In genomic region chr19:5426640-5427290, GRCm38 (mm10) we compare ENCODE assay signal across 7 mouse cellular contexts. TPM values are rescaled to one million over a fixed set of nuclear protein-coding genes. Genes with fewer than 3 reads are reported as not detected.
DNase-seq lines count a peak whose midpoint lies in the region; ATAC-seq lines count a peak whose summit lies in the region.

No protein-coding gene starts in this region.

- no peaks in the 10 kb centered on the region for H3K9me3 ChIP-seq in kidney, embryonic 14.5 days (ENCODE audit: control insufficient read depth, low read length)
- H3K9me3 ChIP-seq in embryonic facial prominence, embryonic 13.5 days = no peaks in the 10 kb centered on the region
- H3K9me3 ChIP-seq in hindbrain, embryonic 14.5 days (ENCODE audit: control insufficient read depth, low read length) = no peaks in the 10 kb centered on the region
- no peaks in the 10 kb centered on the region for H3K9me3 ChIP-seq in midbrain, embryonic 13.5 days

- H3K4me2 ChIP-seq in kidney, embryonic 14.5 days (replicated peaks; ENCODE audit: low read depth, low read length) = peak overlapping the region; percentile 50
- peak overlapping the region; percentile 79 for H3K4me2 ChIP-seq in embryonic facial prominence, embryonic 13.5 days
- peak overlapping the region; percentile 90 for H3K4me2 ChIP-seq in hindbrain, embryonic 14.5 days (replicated peaks)
- peak overlapping the region; percentile 80 for H3K4me2 ChIP-seq in midbrain, embryonic 13.5 days (replicated peaks)

- 91% methylated on average over 13 of the region's 13 CpGs for WGBS in kidney, embryonic 14.5 days
- WGBS in embryonic facial prominence, embryonic 13.5 days = 91% methylated on average over 13 of the region's 13 CpGs
- 95% methylated on average over 13 of the region's 13 CpGs for WGBS in hindbrain, embryonic 14.5 days
- WGBS in midbrain, embryonic 13.5 days = 94% methylated on average over 13 of the region's 13 CpGs

- peaks cover 26% of the 10 kb centered on the region for H3K36me3 ChIP-seq in kidney, embryonic 14.5 days (ENCODE audit: control insufficient read depth, insufficient read depth, low read length)
- peaks cover 37% of the 10 kb centered on the region for H3K36me3 ChIP-seq in embryonic facial prominence, embryonic 13.5 days
- H3K36me3 ChIP-seq in hindbrain, embryonic 14.5 days (replicated peaks; ENCODE audit: control insufficient read depth, insufficient read depth) = peaks cover 33% of the 10 kb centered on the region
- H3K36me3 ChIP-seq in midbrain, embryonic 13.5 days = peaks cover 26% of the 10 kb centered on the region

- H3K4me1 ChIP-seq in kidney, embryonic 14.5 days (ENCODE audit: control insufficient read depth, insufficient read depth, low read length) = peaks cover 25% of the 10 kb centered on the region
- peaks cover 37% of the 10 kb centered on the region for H3K4me1 ChIP-seq in embryonic facial prominence, embryonic 13.5 days
- H3K4me1 ChIP-seq in hindbrain, embryonic 14.5 days (replicated peaks; ENCODE audit: control insufficient read depth, insufficient read depth, low read length) = peaks cover 24% of the 10 kb centered on the region
- peaks cover 48% of the 10 kb centered on the region for H3K4me1 ChIP-seq in midbrain, embryonic 13.5 days (replicated peaks)

- H3K4me3 ChIP-seq in kidney, embryonic 14.5 days (ENCODE audit: low read length) = peak overlapping the region; percentile 93; the same call in 1 of the 2 replicates
- peak overlapping the region; percentile 72 for H3K4me3 ChIP-seq in embryonic facial prominence, embryonic 13.5 days
- H3K4me3 ChIP-seq in hindbrain, embryonic 14.5 days (replicated peaks; ENCODE audit: low read length) = no peak overlapping the region
- peak overlapping the region; percentile 69 for H3K4me3 ChIP-seq in midbrain, embryonic 13.5 days (replicated peaks)

- no peak for DNase-seq in kidney, postnatal 10 days
- no peak for DNase-seq in hindbrain, embryonic 14.5 days (ENCODE audit: low spot score)

- H3K27ac ChIP-seq in kidney, embryonic 14.5 days (ENCODE audit: low read depth, low read length) = no peak overlapping the region
- no peak overlapping the region for H3K27ac ChIP-seq in embryonic facial prominence, embryonic 13.5 days
- H3K27ac ChIP-seq in hindbrain, embryonic 14.5 days = no peak overlapping the region
- H3K27ac ChIP-seq in midbrain, embryonic 13.5 days = no peak overlapping the region

- H3K9ac ChIP-seq in kidney, embryonic 14.5 days (ENCODE audit: low read depth, low read length) = peak overlapping the region; percentile 13; the same call in 1 of the 2 replicates
- H3K9ac ChIP-seq in embryonic facial prominence, embryonic 13.5 days = peak overlapping the region; percentile 93
- H3K9ac ChIP-seq in hindbrain, embryonic 14.5 days = no peak overlapping the region
- H3K9ac ChIP-seq in midbrain, embryonic 13.5 days (replicated peaks) = peak overlapping the region; percentile 89; the same call in 1 of the 2 replicates

- no peak for ATAC-seq in kidney, embryonic 14.5 days (ENCODE audit: low FRiP score, low TSS enrichment)
- ATAC-seq in embryonic facial prominence, embryonic 13.5 days (ENCODE audit: insufficient number of reproducible peaks, insufficient read depth, low FRiP score, low TSS enrichment, low read depth) = no peak
- no peak for ATAC-seq in hindbrain, embryonic 14.5 days (ENCODE audit: low FRiP score)
- ATAC-seq in midbrain, embryonic 13.5 days = no peak
- ATAC-seq in CD4-positive, CD25-positive, alpha-beta regulatory T cell, adult 4 months = no peak
- ATAC-seq in cerebellum, adult (ENCODE audit: insufficient number of reproducible peaks, low FRiP score, low TSS enrichment) = no peak

- H3K27me3 ChIP-seq in kidney, embryonic 14.5 days (ENCODE audit: control insufficient read depth, insufficient read depth, low read length) = no peaks in the 10 kb centered on the region
- no peaks in the 10 kb centered on the region for H3K27me3 ChIP-seq in embryonic facial prominence, embryonic 13.5 days
- H3K27me3 ChIP-seq in hindbrain, embryonic 14.5 days (ENCODE audit: control insufficient read depth, insufficient read depth, low read length) = no peaks in the 10 kb centered on the region
- no peaks in the 10 kb centered on the region for H3K27me3 ChIP-seq in midbrain, embryonic 13.5 days

RNA-seq across cellular contexts. Expression of gene AI837181, which starts 1.8 kb away (rescaled TPM):
- polyA plus RNA-seq in kidney, embryonic 14.5 days (2014; fragmentation: Nextera tagmentation; extraction: Ambion mirVana) = 39.0 and 40.8 TPM in 2 replicates
- polyA plus RNA-seq in embryonic facial prominence, embryonic 13.5 days (2015; fragmentation: Nextera tagmentation; extraction: Ambion mirVana) = 67.3 and 67.7 TPM in 2 replicates
- polyA plus RNA-seq in hindbrain, embryonic 14.5 days (2014; fragmentation: Nextera tagmentation; extraction: Ambion mirVana) = 61.3 and 66.0 TPM in 2 replicates
- 51.6 and 60.3 TPM in 2 replicates for polyA plus RNA-seq in midbrain, embryonic 13.5 days (2015; fragmentation: Nextera tagmentation; extraction: Ambion mirVana)
- polyA plus RNA-seq in CD4-positive, CD25-positive, alpha-beta regulatory T cell, adult 4 months (2017; shearing (Covaris generic)) = 10 to 100 TPM; 20.8 to 28.7 TPM

RNA-seq across cellular contexts. Expression of gene Drap1, which starts 2.0 kb away (rescaled TPM):
- 191 and 248 TPM in 2 replicates for polyA plus RNA-seq in kidney, embryonic 14.5 days (2014; fragmentation: Nextera tagmentation; extraction: Ambion mirVana)
- polyA plus RNA-seq in embryonic facial prominence, embryonic 13.5 days (2015; fragmentation: Nextera tagmentation; extraction: Ambion mirVana) = 278 and 306 TPM in 2 replicates
- 237 and 253 TPM in 2 replicates for polyA plus RNA-seq in hindbrain, embryonic 14.5 days (2014; fragmentation: Nextera tagmentation; extraction: Ambion mirVana)
- polyA plus RNA-seq in midbrain, embryonic 13.5 days (2015; fragmentation: Nextera tagmentation; extraction: Ambion mirVana) = 303 and 313 TPM in 2 replicates
- polyA plus RNA-seq in CD4-positive, CD25-positive, alpha-beta regulatory T cell, adult 4 months (2017; shearing (Covaris generic)) = 10 to 100 TPM; 56.0 to 57.2 TPM

RNA-seq across cellular contexts. Expression of gene Fosl1, which starts 20.6 kb away (rescaled TPM):
- not detected in 2 replicates for polyA plus RNA-seq in kidney, embryonic 14.5 days (2014; fragmentation: Nextera tagmentation; extraction: Ambion mirVana)
- polyA plus RNA-seq in embryonic facial prominence, embryonic 13.5 days (2015; fragmentation: Nextera tagmentation; extraction: Ambion mirVana) = not detected in 2 replicates
- not detected in 2 replicates for polyA plus RNA-seq in hindbrain, embryonic 14.5 days (2014; fragmentation: Nextera tagmentation; extraction: Ambion mirVana)
- polyA plus RNA-seq in midbrain, embryonic 13.5 days (2015; fragmentation: Nextera tagmentation; extraction: Ambion mirVana) = not detected in 2 replicates
- not detected for polyA plus RNA-seq in CD4-positive, CD25-positive, alpha-beta regulatory T cell, adult 4 months (2017; shearing (Covaris generic))

RNA-seq across cellular contexts. Expression of gene Tsga10ip, which starts 24.4 kb away (rescaled TPM):
- polyA plus RNA-seq in kidney, embryonic 14.5 days (2014; fragmentation: Nextera tagmentation; extraction: Ambion mirVana) = 0.16 and 0.35 TPM in 2 replicates
- polyA plus RNA-seq in embryonic facial prominence, embryonic 13.5 days (2015; fragmentation: Nextera tagmentation; extraction: Ambion mirVana) = not detected in 2 replicates
- polyA plus RNA-seq in hindbrain, embryonic 14.5 days (2014; fragmentation: Nextera tagmentation; extraction: Ambion mirVana) = not detected in 2 replicates
- polyA plus RNA-seq in midbrain, embryonic 13.5 days (2015; fragmentation: Nextera tagmentation; extraction: Ambion mirVana) = 0.32 and 0.55 TPM in 2 replicates
- not detected for polyA plus RNA-seq in CD4-positive, CD25-positive, alpha-beta regulatory T cell, adult 4 months (2017; shearing (Covaris generic))

RNA-seq across cellular contexts. Expression of gene Ccdc85b, which starts 30.9 kb away (rescaled TPM):
- 8.5 and 11.3 TPM in 2 replicates for polyA plus RNA-seq in kidney, embryonic 14.5 days (2014; fragmentation: Nextera tagmentation; extraction: Ambion mirVana)
- polyA plus RNA-seq in embryonic facial prominence, embryonic 13.5 days (2015; fragmentation: Nextera tagmentation; extraction: Ambion mirVana) = 6.8 TPM in 2 replicates
- polyA plus RNA-seq in hindbrain, embryonic 14.5 days (2014; fragmentation: Nextera tagmentation; extraction: Ambion mirVana) = 10.4 and 10.9 TPM in 2 replicates
- polyA plus RNA-seq in midbrain, embryonic 13.5 days (2015; fragmentation: Nextera tagmentation; extraction: Ambion mirVana) = 6.9 and 9.7 TPM in 2 replicates
- polyA plus RNA-seq in CD4-positive, CD25-positive, alpha-beta regulatory T cell, adult 4 months (2017; shearing (Covaris generic)) = under 1 TPM; 0.48 to 0.83 TPM
